Mouse (Mus musculus) activated CD4-positive, CD25-positive, alpha-beta regulatory T cell, adult 4 months (primary cell): Measurements from ENCODE around the gene Mfsd12. TPM values are rescaled to one million over a fixed set of nuclear protein-coding genes. Genes with fewer than 3 reads are reported as not detected.

ENCODE experiments used
- ATAC-seq: one replicate; pipeline ENCODE4 v1.8.0; 2017
- polyA plus RNA-seq, 2 experiments: library from polyadenylated mRNA; unstranded; fragments of 100-300 nt; shearing (Covaris generic); gene quantifications; one replicate each; pipeline ENCODE4 v1.2.1; 2017

Gene Mfsd12
- polyA plus RNA-seq, 2 experiments from 2014 or later = 1.2 TPM

DNA sequence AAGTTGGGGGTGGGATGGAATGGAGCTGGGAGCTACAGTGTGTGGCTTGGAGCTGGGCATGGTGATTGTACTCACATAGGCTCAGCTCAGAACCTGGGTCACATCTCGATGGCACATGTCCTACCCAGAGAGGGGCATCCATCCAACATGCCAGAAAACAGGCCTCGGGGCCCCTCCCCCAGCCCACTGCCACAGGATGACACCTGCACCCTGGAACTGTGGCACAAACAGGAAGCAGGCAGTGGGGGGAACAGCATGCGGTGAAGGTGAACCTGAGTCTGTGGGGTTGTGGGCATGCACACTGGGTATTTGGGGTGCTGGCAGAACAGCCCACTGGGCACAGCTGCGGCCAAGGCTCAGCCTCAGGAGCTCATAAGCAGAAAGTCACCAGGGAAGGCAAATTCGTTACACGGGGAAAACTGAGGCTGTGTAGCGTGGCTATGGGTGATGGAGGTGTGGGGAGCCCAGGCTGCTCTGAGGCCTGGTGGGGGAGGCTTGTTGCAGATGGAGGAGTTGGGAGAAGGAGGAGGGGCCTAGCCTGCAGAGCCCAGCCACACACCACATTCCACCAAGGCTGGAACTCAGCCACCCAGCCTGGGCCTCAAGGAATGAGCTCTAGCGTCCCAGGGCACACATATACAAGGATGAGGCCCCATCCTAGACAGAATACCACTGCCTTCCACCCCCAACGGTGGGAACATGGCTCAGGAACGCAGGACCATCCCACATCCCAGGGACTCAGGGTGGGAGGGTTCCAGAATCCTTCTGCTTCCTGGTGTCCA lies 27.9 kb upstream of the Mfsd12 start:
- peak; percentile 79 for ATAC-seq

DNA sequence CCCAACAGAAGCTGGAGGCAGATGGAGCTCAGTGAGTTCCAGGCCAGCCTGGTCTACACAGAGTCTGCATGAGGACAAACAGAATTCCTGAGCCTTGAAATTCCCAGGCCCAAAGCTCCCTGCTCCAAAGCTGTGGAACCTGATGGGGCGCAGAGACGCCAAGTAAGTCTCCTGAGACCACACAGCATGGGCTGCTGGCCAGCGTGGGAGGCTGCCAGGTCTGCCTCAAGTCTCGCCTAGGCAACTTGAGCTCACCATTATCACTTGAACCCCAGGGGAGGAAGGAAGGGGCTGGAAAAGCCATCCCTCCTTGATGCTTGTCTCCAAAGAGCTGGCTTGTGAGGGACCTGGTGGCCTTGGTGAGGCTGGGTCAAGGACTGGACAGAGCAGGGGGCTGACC lies 27.3 kb upstream of the Mfsd12 start:
- ATAC-seq = no peak

DNA sequence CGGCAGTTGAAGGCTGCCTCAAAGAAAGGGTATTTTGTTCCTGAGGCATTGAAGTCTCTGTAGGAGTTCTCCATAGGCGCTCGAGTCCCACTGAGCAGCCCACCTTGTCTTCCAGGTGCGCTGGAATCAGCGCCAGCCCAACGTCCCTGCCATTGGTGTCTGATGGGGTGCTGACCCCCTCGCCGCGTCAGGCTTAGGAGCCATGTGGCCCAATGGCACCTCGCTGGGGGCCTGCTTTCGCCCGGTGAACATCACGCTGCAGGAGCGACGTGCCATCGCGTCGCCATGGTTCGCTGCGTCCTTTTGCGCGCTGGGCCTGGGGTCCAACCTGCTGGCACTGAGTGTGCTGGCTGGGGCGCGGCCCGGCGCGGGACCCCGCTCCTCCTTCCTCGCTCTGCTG lies 25.0 kb upstream of the Mfsd12 start:
- no peak for ATAC-seq

DNA sequence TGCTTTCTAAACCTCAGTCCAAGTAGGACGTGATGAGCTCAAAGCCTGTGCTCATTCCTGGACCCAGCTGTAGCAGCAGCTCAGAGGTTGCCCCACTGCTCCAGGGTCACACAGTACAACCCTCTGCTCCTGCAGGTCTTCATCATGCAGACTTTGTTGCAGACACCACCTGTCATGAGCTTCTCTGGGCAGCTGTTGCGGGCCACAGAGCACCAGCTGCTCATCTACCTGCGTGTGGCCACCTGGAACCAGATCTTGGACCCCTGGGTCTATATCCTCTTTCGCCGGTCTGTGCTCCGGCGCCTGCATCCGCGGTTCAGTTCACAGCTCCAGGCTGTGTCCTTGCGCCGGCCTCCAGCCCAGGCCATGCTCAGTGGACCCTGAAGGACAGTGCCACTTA lies 23.0 kb upstream of the Mfsd12 start:
- no peak for ATAC-seq

DNA sequence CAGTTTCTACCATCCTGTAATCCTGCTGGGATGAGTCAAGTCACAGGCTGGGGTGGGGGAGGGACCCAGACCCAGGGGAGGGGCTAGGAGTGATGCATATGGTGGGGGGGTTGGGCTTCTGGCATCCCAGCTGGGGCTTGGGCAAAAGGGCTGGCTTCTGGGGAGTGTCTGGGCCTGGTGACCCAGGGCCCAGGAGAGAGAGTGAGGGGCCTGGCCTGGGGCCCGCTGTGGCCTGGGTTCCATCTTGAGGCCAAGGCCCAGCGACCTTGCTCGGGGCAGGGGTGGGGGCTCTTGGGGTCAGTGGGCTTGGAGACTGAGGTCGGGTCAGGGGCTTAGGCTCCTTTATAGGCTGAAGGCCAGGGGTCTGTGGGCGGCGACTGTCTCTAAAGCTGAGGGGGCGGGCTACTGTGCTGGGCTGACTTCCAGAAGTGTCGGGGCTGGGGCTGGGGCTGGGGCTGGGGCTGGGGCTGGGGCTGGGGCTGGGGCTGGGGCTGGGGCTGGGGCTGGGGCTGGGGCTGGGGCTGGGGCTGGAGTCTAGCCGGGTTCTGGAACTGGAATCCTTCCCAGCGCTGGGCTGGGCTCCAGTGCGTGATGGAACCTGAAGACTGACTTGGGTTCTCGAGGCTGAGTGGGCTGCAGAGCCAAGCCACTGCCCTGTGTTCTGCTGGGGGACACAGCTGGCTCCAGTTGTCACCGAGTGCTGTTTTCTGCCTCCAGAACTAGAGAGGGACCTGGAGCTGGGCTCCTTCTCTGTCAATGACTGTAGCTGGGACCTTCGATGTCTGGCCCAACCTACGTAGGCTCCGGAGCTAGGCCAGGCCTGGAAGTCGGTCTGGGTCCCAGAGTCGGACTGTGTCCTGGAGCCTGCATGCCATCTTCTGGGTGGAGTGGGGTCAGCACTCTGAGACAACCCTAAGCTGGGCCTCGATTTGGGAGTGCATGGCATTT lies 21.6 kb upstream of the Mfsd12 start:
- no peak for ATAC-seq

DNA sequence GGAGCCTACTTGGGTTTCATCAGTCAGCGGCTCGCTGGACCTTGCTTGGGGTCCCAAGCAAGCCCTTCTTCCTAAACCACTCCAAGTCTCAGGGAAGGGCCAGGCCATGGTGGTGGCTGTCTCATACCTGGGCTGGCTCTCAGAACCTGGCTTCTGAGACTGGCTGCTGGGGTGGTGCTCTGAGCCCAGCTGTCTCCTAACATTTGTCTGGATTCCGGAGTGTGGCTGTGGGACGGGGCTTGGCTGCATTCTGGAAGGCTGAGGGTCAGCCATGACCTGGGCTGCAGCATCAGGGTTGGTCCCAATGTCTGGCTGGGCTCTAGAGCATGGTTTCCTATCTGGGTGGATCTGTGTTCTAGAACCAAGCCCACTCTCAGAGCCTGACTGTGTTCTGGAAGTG lies 20.7 kb upstream of the Mfsd12 start:
- ATAC-seq = no peak

DNA sequence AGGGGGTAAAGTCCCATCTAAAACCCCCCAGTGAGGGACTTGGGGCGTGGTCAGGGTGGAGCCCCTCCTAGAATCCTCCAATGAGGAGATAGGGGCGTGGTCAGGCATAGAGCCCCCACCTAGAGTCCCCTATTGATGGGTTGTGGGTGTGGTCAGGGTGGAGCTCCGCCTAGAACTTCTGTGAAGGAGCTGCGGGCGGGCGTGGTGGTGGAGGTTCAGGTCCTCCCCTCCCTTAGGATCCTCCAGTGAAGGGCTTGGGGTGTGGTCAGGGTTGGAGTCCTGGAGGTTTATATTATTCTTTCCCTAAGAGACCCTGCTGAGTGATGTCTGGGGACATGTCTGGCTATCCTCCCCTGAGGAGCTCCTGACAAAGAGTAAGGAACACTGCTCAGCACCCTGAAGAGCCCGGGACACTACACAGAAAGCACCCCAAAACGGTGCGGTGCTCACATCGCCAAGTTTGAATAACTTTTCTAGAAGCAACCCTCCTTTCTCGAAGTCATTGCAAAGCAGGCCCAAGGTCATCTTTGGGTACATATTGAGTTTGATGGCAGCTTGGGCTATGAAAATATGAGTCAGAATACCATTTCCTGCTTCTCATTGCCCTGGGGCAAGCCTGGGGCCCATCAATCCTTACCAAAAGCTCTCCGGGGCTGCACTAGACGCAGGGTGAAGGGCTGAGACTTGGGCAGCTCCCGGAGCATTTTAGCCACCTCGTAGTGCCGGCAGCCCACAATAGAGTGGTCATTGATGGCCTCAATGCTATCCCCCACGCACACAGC lies 16.5 kb upstream of the Mfsd12 start:
- ATAC-seq = no peak

DNA sequence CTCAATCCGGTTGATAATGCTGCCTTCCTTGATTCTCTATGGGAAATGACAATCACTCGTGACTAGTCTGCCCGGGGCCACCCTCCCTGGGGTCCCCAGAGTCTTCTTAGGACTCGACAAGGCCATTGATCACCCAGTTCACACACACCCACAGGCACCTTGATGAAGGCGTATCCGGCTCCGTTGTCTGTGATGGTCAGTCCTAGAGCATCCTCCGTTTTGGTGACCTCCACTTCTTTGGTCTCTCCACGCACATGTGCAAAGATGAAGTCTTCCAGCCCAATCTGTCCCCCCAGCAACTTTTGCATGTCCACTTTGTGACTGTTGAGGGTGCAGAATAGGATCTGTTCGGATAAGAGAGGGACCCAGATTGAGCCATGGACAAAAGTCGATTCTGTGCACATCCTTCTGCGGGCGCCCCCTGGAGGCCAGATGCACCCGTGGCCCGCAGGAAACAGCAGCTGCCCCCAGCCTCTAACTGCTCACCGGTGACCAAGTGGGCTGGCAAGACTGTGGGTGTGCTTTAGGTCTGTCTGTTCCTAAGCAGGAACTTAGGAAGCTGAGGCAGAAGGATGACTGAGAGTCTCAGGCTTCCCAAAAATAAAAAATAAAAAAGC lies 15.8 kb upstream of the Mfsd12 start:
- ATAC-seq = peak; percentile 51

DNA sequence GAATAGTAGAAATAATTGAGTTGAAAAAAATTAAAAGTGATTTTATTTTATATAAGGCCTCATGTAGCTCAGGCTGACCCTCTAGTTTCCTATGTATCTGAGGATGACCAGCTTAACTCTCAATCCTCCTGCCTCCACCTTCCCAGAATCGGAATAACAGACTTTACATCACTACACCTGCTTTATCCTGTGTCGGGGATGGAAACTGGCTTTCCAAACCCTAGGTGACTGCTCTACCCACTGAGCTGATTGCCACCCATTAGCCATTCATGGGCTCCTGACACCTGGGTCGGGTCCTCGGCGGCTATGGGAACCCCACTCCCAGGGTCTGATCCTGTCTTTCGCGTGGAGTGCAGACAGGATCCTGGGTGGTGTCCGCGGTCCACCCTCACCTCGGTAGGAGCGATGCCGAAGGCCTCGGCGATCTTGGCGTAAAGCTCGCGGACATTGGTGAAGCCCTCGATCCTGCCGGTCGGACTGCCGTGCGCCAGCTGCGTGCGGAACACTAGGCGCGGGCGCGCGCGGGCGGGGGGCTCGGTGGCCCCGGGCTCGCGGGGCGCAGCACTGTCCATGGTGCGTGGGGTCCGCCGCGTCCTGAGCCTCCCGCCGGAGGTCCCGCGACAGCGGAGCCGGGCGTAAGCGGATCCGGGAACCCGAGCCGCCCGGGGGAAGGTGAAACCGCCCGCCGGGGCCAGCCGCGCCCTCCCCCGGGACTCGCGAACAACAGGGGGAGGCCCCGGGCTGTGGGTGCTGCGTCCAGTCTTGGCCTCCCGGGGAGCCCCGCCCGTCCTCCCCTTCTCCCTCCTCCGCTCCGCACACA lies 14.4 kb upstream of the Mfsd12 start, which contains the start of gene Gipc3:
Gipc3 (minus strand) TSS at position 581 of the 820 bp plus-strand sequence.
- no peak for ATAC-seq

DNA sequence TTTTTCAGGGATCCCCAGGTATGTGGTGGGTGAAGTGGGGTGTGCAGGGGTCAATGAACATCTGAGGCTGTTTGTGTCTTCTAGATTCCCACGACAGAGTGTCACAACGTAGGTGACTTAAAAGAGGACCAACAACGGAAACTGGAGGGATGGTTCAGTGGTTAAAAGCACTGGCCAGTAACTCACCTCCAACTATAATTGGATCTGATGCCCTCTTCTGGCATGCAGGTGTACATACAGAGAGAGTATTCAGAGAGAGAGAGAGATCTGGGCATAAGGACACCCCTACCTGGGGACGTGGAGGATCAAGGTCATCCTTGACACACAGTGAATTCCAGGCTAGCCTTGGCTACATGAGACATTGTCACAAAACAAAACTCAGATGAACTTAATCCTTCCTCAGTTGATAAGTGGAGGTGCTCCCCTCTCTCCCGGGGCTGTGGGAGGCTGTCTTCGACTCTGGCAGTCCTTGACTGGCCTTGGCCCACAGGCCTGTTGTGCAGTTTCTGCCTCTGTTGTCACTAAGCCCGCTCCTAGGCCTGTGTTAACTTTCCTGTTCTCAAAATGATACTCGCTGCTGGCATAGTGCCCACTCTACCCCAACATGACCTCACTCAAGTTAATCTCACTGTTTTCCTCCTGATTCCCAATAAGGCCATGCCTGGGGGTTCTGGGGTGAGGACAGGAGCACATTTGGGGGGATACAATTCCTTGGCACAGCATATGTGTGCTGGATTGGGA lies 12.7 kb upstream of the Mfsd12 start:
- peak; percentile 38 for ATAC-seq

DNA sequence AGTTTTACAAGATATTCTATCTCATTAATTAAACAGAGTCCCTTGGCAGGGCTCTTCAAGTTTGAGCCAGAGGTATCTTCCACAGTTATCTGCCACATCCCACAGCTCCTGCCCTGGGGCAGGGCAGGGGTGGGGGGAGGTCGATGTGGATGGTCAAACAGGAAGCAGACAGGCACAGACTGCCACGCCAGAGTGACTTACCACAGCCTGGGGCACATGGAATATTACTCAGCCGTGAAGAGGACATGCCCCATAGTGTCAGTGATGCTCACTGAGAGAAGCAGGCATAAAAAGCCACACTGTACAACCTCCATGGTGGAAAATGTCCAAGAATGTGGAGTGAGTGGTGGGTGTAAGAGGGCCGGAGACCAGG lies 12.1 kb upstream of the Mfsd12 start:
- ATAC-seq = no peak

DNA sequence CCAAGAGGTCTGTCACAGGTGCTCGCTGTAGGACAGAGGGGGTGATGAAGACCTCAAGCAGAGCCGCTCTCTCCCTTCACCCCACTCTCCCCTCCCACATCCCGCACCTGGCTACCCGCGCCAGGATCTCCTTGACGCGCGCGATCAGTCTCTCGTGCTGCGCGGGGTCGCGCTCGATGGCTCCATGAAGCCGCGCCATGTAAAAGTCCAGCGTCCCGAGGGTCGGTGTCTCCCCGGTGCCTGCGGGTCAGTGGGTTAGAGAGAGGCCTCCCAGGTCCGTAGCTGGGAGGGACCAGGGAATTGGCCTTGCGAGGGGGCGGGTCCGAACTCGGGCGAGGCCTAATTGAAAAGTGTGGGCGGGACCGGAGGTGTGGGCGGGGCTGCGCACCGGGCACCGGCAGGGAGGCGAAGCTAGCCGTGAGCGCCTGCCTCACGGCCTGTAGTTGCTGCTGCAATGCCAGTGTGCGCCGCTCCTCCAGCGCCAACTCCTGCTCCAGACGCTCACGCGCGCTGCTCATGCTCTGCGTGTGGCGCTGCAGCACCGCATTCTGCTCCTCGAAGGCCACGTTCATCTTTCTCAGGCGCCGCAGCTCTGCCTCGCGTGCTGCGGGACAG lies 10.7 kb upstream of the Mfsd12 start:
- ATAC-seq = no peak

DNA sequence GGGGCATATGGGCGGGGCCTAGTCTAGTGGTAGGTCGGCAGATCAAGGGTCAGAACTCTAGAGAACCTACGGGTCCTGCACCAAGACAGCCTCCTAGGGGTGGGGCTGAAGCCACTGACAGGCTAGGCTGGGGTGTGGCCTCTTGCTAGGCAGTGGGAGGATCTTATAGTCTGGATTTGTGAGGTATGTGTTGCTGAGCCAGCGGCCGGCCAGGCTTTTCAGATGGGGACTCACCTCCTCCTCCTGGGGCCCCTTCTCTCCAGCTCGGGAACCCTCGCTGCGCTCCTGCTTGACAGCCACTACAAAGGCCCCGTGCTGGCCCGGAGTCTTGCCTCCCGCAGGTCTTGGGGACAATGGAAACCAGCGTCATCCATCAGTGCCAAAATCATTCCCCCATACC lies 8.1 kb upstream of the Mfsd12 start:
- ATAC-seq = no peak

DNA sequence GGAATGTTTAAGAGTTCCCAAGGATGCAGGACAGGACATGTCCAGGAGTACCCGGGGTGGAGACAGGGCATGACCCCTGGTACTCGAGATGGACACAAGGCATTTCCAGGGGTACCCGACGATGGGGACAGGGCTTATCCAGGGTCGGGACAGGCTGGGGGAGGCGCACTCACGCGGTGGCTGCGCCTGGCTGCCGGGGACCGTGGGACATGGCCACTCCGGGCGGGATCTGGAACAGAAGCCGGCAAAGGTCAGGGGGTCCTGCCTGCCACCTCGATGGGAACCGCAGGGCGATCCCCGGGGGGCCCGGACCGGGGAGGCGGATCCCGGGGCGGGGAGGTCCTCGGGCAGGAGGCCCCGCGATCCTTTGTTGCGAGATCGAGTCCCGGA lies 7.3 kb upstream of the Mfsd12 start:
- ATAC-seq = no peak

DNA sequence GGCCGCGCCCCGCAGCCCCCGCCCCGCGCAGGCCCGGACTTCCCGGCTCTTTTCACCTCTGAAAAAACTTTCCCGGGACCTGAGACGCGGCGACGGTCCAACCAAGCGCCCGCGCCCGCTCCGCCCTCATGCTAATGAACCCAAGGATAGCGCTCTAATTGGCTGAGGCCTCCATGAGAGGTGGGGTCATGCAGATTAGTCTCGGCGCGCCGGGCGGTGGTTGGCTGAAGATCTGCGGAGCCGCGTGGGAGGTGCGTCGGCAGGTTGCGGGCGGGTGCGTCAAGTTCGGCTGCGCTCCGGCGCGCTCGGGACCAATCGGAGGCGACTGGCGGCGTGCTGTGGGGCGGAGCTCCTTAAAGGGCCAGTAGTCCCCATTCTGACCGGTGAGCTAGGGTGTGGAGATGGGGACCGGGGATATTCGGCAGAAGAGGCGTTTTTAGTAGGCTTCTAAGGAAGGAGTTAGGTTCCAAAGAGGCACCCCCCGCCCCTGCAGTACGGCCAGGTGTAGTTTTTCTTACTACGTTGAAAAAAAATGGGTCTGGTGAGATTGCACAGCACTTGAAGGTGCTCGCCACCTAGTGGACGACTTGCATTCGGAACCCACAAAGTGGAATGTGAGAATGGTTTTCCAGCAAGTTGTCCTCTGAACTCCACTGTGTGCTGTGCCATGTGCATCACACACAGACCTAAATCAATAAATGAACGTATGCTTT lies 6.8 kb upstream of the Mfsd12 start, which contains the start of gene Hmg20b:
Hmg20b (minus strand) TSS at position 130 of the 713 bp plus-strand sequence.
- peak; percentile 97 for ATAC-seq

DNA sequence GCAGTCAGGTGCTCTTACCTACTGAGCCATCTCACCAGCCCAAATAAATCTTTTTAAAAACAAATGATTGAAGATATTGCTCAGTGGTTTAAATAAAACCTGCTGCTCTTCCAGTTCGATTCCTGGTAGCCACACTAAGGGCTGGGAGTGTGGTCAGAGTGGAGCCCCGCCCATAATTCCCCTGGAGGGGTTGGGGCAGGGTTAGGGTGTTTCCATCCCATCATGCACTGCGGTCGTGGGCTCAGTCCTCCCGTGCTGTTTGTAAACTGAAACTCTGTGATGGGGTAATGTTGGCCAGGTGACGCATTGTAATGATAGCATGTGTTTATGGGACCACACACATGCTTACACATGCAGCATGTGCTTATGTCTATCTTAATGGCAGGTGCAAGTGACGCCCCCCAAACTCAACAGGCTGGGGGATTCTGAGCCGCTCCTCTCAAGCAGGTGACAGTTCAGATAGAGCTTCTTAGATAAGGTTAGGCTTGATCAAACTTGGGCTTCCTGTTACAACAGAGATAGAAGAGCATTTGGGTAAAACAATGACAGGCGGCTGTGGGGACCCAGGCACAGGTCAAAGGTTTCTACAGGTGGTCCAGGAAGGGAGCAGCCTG lies 5.5 kb upstream of the Mfsd12 start:
- no peak for ATAC-seq

DNA sequence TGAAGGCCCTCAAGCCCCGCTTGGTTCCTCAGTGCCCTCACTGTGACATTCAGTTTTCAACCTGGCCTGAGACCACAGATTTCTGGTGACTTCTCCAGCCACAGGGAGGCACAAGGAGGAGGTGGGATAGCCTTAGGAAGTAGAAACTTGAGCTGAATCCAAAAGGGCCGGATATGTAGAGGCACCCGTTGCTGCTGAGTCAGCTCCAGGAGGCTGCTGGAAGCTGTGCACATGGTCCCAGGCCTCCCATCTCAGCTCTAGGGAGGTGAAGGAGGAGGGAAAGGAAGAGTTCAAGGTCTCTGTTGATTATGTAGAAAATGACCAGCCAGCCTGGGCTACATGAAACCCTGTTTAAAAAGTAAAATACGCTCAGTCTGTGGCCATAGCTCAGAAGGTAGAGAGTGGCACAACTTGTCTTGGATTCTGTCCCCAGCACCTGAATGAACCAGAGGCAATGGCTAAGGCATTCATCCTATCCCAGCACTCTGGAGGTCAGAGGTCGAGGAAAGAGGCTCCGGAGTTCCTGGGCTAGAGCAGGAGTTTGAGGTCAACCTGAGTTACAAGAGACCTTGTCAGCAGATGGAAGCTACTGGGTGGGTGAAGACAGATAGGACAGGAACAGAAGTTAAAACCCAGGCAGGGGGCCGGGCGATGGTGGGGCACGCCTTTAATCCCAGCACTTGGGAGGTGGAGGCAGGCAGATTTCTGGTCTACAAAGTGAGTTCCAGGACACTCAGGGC lies 2.4 kb upstream of the Mfsd12 start:
- no peak for ATAC-seq

DNA sequence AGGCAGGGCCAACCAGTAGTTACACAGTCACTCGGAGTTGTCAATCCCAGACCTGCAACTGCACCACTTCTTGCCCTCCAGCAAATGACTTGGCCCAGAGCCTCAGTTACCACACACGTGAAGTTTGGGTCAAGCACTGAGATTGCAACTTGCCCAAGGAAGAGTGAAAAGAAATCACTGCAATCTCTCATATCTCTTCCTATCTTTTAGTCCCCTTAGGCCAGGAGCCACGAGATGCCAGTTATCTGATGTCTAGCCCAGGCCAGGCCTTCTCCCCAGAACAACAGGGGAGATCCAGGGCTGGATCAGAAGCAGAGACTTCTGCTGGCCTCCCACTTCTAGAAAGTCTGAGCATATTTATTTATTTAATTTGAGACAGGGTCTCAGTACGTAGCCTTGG lies 1.8 kb upstream of the Mfsd12 start:
- no peak for ATAC-seq
